Mouse (Mus musculus): Measurements from ENCODE around the gene Gapvd1.

DNA sequence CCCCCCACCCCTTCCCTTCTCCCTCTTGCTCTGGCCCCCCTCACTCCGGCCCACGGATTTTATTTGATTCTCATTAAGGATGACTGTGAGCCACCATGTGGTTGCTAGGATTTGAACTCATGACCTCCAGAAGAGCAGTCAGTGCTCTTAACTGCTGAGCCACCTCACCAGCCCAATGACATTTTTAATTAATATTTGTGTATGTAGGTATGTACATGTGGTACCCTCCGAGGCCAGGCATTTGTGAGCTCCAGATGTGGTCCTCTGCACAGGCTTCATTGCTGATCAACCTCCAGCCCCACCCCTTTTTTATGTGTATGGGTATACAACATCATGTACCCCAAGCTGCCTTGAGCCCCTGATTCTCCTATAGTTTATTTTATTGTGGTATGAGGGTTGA lies 48.7 kb upstream of the Gapvd1 start:
- TF ChIP-seq POLR2A (IDR thresholded peaks at IDR 0.05; ENCODE audit: control insufficient read depth in 1 of 2, insufficient read depth in 1 of 2, low read depth in 1 of 2, low read length in 2 of 2, poor library complexity in 1 of 2) = no peak
- no peak for TF ChIP-seq GATA1 (IDR thresholded peaks at IDR 0.05; ENCODE audit: low read depth, low read length)
- no peak for TF ChIP-seq JUND (IDR thresholded peaks at IDR 0.05; ENCODE audit: low read depth, low read length)
- no peak for TF ChIP-seq CTCF (IDR thresholded peaks at IDR 0.05 in 2 of 3, conservative IDR thresholded peaks at IDR 0.05 in 1 of 3; ENCODE audit: control insufficient read depth in 1 of 3, insufficient read depth in 1 of 3, low read depth in 2 of 3, low read length in 3 of 3, poor library complexity in 1 of 3, severe bottlenecking in 1 of 3)
- TF ChIP-seq CHD1 (IDR thresholded peaks at IDR 0.05; ENCODE audit: low read depth, low read length) = no peak

Measured in MEL (cell line).